Mouse (Mus musculus): ENCODE data around the gene Arpc1a.

The Arpc1a gene

GRCm38 (mm10) chr5:145139571-145140519 lies 56.2 kb downstream of the Arpc1a start, which contains the start of the genes Pdap1 and Bud31:
Gene Pdap1, minus strand, starts transcription at chr5:145140238.
Gene Bud31, plus strand, starts transcription at chr5:145140362.
- DNase-seq (ENCODE audit: extremely low spot score), result peak; percentile 93

GRCm38 (mm10) chr5:145140611-145141010 lies 57.0 kb downstream of the Arpc1a start:
- DNase-seq (ENCODE audit: extremely low spot score), result no peak

GRCm38 (mm10) chr5:145147748-145148147 lies 64.1 kb downstream of the Arpc1a start:
- DNase-seq (ENCODE audit: extremely low spot score), result no peak

DNA sequence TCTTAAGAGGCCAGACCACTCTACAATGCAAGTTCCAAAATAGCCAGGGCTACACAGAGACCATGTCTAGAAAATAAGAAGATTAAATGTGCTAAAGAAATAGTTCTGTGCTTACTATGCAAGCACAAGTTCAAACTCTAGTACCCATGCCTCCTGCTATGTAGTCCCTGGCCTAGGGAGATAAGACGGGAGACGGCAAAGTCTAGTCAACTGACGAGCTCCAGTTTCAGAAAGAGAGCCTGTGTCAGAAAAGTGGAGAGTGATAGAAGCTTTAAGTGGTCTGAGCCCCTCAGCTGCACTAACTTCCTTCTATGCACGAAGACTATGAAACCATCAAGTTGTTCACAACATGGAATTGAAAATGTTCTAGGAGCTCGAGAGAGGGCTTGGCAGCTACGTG lies 65.7 kb downstream of the Arpc1a start:
- DNase-seq (ENCODE audit: extremely low spot score), result no peak

DNA sequence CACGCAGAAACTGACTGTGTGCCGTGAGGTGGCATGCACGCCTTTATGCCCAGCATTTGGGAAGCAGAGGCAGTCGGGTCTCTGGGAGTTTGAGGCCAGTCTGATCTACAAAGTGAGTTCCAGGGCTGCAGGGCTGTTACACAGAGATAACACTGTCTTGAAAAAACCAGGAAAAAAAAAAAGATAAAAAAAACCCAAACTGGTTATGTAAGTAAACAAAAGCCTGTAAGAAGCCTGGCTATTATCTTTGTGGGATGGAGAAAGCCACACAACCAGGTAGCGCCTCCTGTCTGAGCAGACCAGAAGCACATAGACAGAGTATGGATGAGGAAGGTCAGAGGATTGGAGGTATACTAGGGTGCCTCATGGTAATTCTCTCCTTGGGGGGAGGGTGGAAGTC lies 69.1 kb downstream of the Arpc1a start:
- DNase-seq (ENCODE audit: extremely low spot score), result no peak

Measured in embryo, embryonic 9.5 days (tissue).